Mouse (Mus musculus): ENCODE results near the gene Prss3. TPM values are rescaled to one million over a fixed set of nuclear protein-coding genes. Genes with fewer than 3 reads are reported as not detected.
"Not testable (repeated sequence)": the region's sequence is repeated elsewhere in the genome, so short reads cannot be mapped to it uniquely, and the experiment has no call there.

Gene Prss3
- not detected in 2 replicates for polyA plus RNA-seq (2015; fragmentation: Nextera tagmentation; extraction: Ambion mirVana)

DNA sequence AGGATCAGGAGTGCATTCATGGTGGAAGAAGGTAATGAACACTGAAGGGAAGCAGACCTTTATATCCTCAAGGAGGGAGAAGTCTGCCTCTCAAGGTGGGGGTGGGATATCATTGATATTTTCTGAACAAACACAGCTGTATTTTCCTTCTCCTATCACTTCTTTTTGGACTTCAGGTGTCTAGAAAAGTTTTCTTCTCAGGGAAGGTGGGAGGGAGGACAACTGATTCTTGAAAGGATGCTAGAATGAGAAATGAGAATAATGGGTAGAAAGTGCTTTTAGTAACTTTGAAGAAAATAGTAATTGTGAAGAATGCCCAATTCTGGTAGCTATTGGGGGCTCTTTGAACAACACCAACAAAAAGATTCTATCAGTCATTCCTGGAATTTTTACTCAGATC is at the start of gene Prss3:
TSS of gene Prss3 (minus strand) at position 101 of the 400 bp plus-strand sequence.
- H3K27me3 ChIP-seq; ATAC-seq (replicated peaks; ENCODE audit: insufficient number of reproducible peaks, insufficient read depth, low FRiP score, low read depth); H3K4me3 ChIP-seq; H3K9ac ChIP-seq; H3K4me1 ChIP-seq (replicated peaks); H3K27ac ChIP-seq; H3K36me3 ChIP-seq; H3K4me2 ChIP-seq; H3K9me3 ChIP-seq (replicated peaks): not testable (repeated sequence)

DNA sequence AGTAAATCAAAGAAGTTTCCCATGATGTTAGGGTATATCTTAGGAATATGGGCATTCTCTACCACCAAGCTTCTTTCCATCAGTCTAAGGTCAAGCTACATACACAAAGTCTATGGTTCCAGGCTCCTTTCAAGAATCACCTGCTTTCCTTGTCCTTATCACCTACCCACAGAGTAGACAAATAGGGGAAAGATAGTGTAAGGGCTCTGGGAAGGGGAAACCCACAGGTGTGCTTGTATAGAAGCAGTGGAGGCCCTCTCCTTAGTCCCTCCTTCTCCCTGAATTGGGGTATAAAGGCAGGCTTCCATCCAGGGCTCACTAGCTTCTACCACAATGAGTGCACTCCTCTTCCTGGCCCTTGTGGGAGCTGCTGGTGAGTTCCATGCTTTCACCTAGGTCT is 14.6 kb upstream of the Prss3 start, which contains the start of gene Gm5771:
TSS of gene Gm5771 (plus strand) at position 301 of the 400 bp plus-strand sequence.
- H3K27ac ChIP-seq; H3K9me3 ChIP-seq (replicated peaks); H3K4me1 ChIP-seq (replicated peaks); ATAC-seq (replicated peaks; ENCODE audit: insufficient number of reproducible peaks, insufficient read depth, low FRiP score, low read depth); H3K4me3 ChIP-seq; H3K36me3 ChIP-seq; H3K9ac ChIP-seq; H3K27me3 ChIP-seq; H3K4me2 ChIP-seq: not testable (repeated sequence)

DNA sequence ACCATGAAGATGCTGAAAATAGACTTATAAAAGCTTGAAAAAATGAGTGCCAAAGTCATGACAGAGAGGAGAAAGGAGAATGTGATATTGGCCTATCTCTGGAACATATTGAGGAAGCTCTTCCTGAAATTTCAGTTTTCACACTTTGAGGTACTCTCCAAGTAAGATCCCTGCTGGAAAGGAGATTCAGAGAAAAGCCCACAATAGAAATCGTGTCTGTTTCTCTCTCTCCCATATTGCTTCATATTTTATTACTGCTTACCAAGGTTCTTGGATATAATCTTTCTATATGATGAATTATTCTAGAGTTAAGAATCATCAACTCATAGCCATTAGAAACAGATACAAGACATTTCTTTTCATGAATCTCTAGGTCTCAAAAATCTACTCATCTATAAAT is 14.2 kb upstream of the Prss3 start:
- not testable (repeated sequence) for H3K27ac ChIP-seq; H3K36me3 ChIP-seq; H3K4me2 ChIP-seq; H3K27me3 ChIP-seq; H3K9ac ChIP-seq; ATAC-seq (replicated peaks; ENCODE audit: insufficient number of reproducible peaks, insufficient read depth, low FRiP score, low read depth); H3K4me3 ChIP-seq; H3K9me3 ChIP-seq (replicated peaks); H3K4me1 ChIP-seq (replicated peaks)
- WGBS: 40% methylated on average over 1 of the region's 1 CpGs

DNA sequence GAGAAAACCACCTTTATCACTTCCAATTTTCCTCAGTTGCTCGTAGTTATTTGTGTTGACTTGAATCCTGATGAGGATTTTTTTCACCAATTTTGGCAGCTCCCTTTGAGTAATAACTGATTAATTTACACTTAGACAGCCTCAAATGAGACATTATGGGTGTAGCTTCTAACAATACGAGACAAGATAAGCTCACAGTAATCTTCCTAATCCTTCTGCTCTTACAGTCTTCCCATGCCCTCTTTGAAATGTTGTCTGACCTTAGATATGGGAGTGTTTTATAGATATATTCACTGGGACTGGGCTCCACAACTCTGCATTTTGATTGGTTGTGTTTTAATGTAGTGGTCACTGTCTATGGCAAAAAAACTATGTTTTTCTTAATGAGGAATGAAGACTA is 9.3 kb upstream of the Prss3 start:
- 58% methylated on average over 2 of the region's 2 CpGs for WGBS
- H3K9me3 ChIP-seq (replicated peaks): no peaks in the 10 kb centered on the region
- H3K27me3 ChIP-seq: no peaks in the 10 kb centered on the region
- no peaks in the 10 kb centered on the region for H3K36me3 ChIP-seq
- no peak overlapping the region for H3K4me3 ChIP-seq
- H3K4me2 ChIP-seq: no peak overlapping the region
- no peaks in the 10 kb centered on the region for H3K4me1 ChIP-seq (replicated peaks)
- no peak overlapping the region for H3K27ac ChIP-seq
- no peak overlapping the region for H3K9ac ChIP-seq
- ATAC-seq (replicated peaks; ENCODE audit: insufficient number of reproducible peaks, insufficient read depth, low FRiP score, low read depth): no peak

DNA sequence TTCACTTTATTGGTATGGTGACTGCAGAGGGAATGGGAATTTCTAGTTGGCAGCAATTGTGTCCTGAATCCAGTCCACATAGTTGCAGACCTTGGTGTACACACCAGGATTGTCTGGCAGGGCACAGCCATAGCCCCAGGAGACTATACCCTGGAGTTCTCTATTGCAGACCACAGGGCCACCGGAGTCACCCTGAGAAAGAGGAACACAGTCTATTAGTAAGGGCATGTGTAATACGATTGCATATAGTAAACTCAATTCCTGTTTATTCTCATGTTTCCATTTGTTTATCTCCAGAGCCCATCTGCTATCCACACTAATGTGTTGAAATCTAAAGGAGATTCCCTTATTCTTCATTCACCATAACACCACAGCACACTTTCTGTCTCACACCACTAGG is 3.7 kb downstream of the Prss3 start:
- not testable (repeated sequence) for H3K36me3 ChIP-seq; H3K4me1 ChIP-seq (replicated peaks); H3K4me3 ChIP-seq; H3K27me3 ChIP-seq; H3K9me3 ChIP-seq (replicated peaks); H3K9ac ChIP-seq; H3K4me2 ChIP-seq; H3K27ac ChIP-seq; ATAC-seq (replicated peaks; ENCODE audit: insufficient number of reproducible peaks, insufficient read depth, low FRiP score, low read depth)
- 76% methylated on average over 2 of the region's 2 CpGs for WGBS

DNA sequence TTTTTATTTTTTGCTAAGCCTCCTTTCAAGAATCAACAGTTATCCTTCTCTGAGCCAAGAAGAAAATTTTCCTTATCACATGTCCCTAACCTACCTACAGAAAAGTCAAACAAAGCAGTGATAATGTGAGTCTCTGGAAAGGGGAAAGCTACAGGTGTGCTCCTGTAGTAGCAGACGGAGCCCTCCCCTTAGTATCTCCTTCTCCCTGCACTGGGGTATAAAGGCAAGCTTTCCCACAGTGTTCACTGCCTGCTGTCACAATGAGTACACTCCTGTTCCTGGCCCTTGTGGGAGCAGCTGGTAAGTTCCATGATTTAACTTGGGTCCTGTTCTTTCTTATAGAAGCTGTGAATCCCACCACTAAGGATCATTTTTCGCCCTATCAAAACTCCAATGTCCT is 23.5 kb downstream of the Prss3 start, which contains the start of gene Try10:
TSS of gene Try10 (plus strand) at position 174 of the 400 bp plus-strand sequence.
- no peak for ATAC-seq (replicated peaks; ENCODE audit: insufficient number of reproducible peaks, insufficient read depth, low FRiP score, low read depth)
- H3K36me3 ChIP-seq: no peaks in the 10 kb centered on the region
- WGBS: 63% methylated on average over 2 of the region's 2 CpGs
- H3K4me3 ChIP-seq: no peak within 1 kb of the TSS
- no peaks in the 10 kb centered on the region for H3K9me3 ChIP-seq (replicated peaks)
- no peak within 1 kb of the TSS for H3K9ac ChIP-seq
- no peaks in the 10 kb centered on the region for H3K27me3 ChIP-seq
- H3K4me1 ChIP-seq (replicated peaks): no peaks in the 10 kb centered on the region
- H3K27ac ChIP-seq: no peak within 1 kb of the TSS
- H3K4me2 ChIP-seq: no peak within 1 kb of the TSS

Other genes starting within 250 kb of the Prss3 start
- gene Try4, start 75.4 kb downstream of the Prss3 start, polyA plus RNA-seq (2015; fragmentation: Nextera tagmentation; extraction: Ambion mirVana): not detected in 2 replicates
- not detected in 2 replicates for gene Try5, start 60.8 kb downstream of the Prss3 start, polyA plus RNA-seq (2015; fragmentation: Nextera tagmentation; extraction: Ambion mirVana)
- 0.34 TPM in 1 of 2 replicates, not detected in the other for gene Try10, start 23.6 kb downstream of the Prss3 start, polyA plus RNA-seq (2015; fragmentation: Nextera tagmentation; extraction: Ambion mirVana)
- gene Gm5771, start 14.7 kb upstream of the Prss3 start, polyA plus RNA-seq (2015; fragmentation: Nextera tagmentation; extraction: Ambion mirVana): not detected in 2 replicates
- gene Gm10334, start 68.5 kb upstream of the Prss3 start, polyA plus RNA-seq (2015; fragmentation: Nextera tagmentation; extraction: Ambion mirVana): not detected in 2 replicates
- gene Prss1, start 81.3 kb upstream of the Prss3 start, polyA plus RNA-seq (2015; fragmentation: Nextera tagmentation; extraction: Ambion mirVana): not detected in 2 replicates
- gene Prss2, start 144.1 kb upstream of the Prss3 start, polyA plus RNA-seq (2015; fragmentation: Nextera tagmentation; extraction: Ambion mirVana): not detected in 2 replicates
- 5.2 and 8.5 TPM in 2 replicates for gene Ephb6, start 227.8 kb upstream of the Prss3 start, polyA plus RNA-seq (2015; fragmentation: Nextera tagmentation; extraction: Ambion mirVana)